Mouse (Mus musculus) forebrain, postnatal 0 days (tissue): Measurements from ENCODE around the gene Cdiptos. TPM values are rescaled to one million over a fixed set of nuclear protein-coding genes. Genes with fewer than 3 reads are reported as not detected.

ENCODE experiments used
- ATAC-seq: fragments of 200-750 bp; cut with Nextera tagmentation; 2 replicates; pipeline ENCODE4 v1.8.0; 2017; ENCODE audit warnings: mild to moderate bottlenecking, moderate library complexity
- DNase-seq: peaks from one replicate; pipeline ENCODE4 v3.0.0-alpha.2; 2015
- H3K27ac ChIP-seq: fragments of 300-500 bp; sonication (generic); 2 replicates; pipeline ENCODE4 v1.5.1; 2014; ENCODE audit warnings: low read depth, mild to moderate bottlenecking, antibody characterized with exemption, low read length, moderate library complexity, mixed read lengths
- H3K27me3 ChIP-seq: fragments of 300-500 bp; sonication (generic); 2 replicates; pipeline ENCODE4 v1.6.1; 2014; ENCODE audit warnings: mild to moderate bottlenecking, low read length, mixed read lengths; ENCODE audit not compliant: insufficient read depth
- H3K36me3 ChIP-seq: fragments of 300-500 bp; sonication (generic); 2 replicates; pipeline ENCODE4 v1.6.1; 2014; ENCODE audit warnings: mild to moderate bottlenecking, moderate library complexity; ENCODE audit not compliant: insufficient read depth
- H3K4me1 ChIP-seq: fragments of 300-500 bp; sonication (generic); 2 replicates; pipeline ENCODE4 v1.6.1; 2014; ENCODE audit warnings: antibody characterized with exemption; ENCODE audit not compliant: insufficient read depth
- H3K4me2 ChIP-seq: fragments of 300-500 bp; sonication (generic); 2 replicates; pipeline ENCODE4 v1.6.1; 2014; ENCODE audit warnings: low read depth, mild to moderate bottlenecking, moderate library complexity
- H3K4me3 ChIP-seq: fragments of 300-500 bp; sonication (generic); 2 replicates; pipeline ENCODE4 v1.5.1; 2014; ENCODE audit warnings: low read depth, low read length, mixed read lengths
- H3K9ac ChIP-seq: fragments of 300-500 bp; sonication (generic); 2 replicates; pipeline ENCODE4 v1.6.1; 2014; ENCODE audit warnings: mild to moderate bottlenecking
- H3K9me3 ChIP-seq: fragments of 300-500 bp; sonication (generic); 2 replicates; pipeline ENCODE4 v1.6.1; 2016; ENCODE audit warnings: low read length
- CTCF ChIP-seq: sonication (generic); IDR thresholded peaks from 2 replicates; pipeline ENCODE4 v1.5.1; 2016; ENCODE audit warnings: antibody characterized with exemption, control low read depth, low read depth
- WGBS: fragments of 180-500 bp; shearing (Covaris S2); extraction: QIAGEN DNeasy Blood & Tissue Kit; methylation state at CpG from one replicate; pipeline ENCODE4 v1.1.7; 2014; 5-methylcytosine and 5-hydroxymethylcytosine counted together
- polyA plus RNA-seq: library from polyadenylated mRNA; unstranded; fragments of >200 nt; fragmentation: Nextera tagmentation; extraction: Ambion mirVana; gene quantifications from 2 replicates; pipeline ENCODE4 v1.2.1, GENCODE M21; 2015
- total RNA-seq: library from RNA; depleted of rRNA; stranded (reverse); fragments of >200 nt; gene quantifications from 2 replicates; pipeline ENCODE4 v1.2.3, GENCODE M21; 2014

Gene Cdiptos
- total and polyA plus RNA-seq, 2 experiments from 2014 or later = 0.53 TPM; not detected in 1

- TF ChIP-seq CTCF = no peak
- no peaks in the 10 kb centered on the region for H3K36me3 ChIP-seq
- no peak for DNase-seq
These were observed 20.6 kb upstream of the Cdiptos start for GRCm38 (mm10) chr7:126996449-126996848.

GRCm38 (mm10) chr7:126988816-126989215 lies 12.9 kb upstream of the Cdiptos start:
- WGBS = 75% methylated on average over 8 of the region's 8 CpGs
- DNase-seq = no peak
- TF ChIP-seq CTCF = no peak

More at GRCm38 (mm10) chr7:126996449-126996848, 20.6 kb upstream of the Cdiptos start:
- H3K4me3 ChIP-seq = no peak overlapping the region
- H3K9me3 ChIP-seq = no peaks in the 10 kb centered on the region
- no peak overlapping the region for H3K27ac ChIP-seq
- H3K9ac ChIP-seq = no peak overlapping the region
- no peak for ATAC-seq
- no peaks in the 10 kb centered on the region for H3K4me1 ChIP-seq
- H3K27me3 ChIP-seq = no peaks in the 10 kb centered on the region
- H3K4me2 ChIP-seq = no peak overlapping the region
- 80% methylated on average over 4 of the region's 4 CpGs for WGBS

GRCm38 (mm10) chr7:126986319-126986718 lies 10.4 kb upstream of the Cdiptos start:
- TF ChIP-seq CTCF = peak; percentile 62
- ATAC-seq = peak; percentile 64
- 43% methylated on average over 9 of the region's 9 CpGs for WGBS

More at GRCm38 (mm10) chr7:126988816-126989215, 12.9 kb upstream of the Cdiptos start:
- no peak for ATAC-seq
- Histone ChIP-seq H3K4me3 (no peak overlapping the region), H3K27ac (no peak overlapping the region), H3K9me3 (no peaks in the 10 kb centered on the region), H3K36me3 (no peaks in the 10 kb centered on the region), H3K27me3 (no peaks in the 10 kb centered on the region), H3K4me2 (no peak overlapping the region), H3K9ac (no peak overlapping the region), H3K4me1 (0 out of 2 replicates have a peak, but pooled peaks cover 4% of the 10 kb centered on the region)

GRCm38 (mm10) chr7:126984667-126985444 lies 9.0 kb upstream of the Cdiptos start:
- ATAC-seq = no peak
- 58% methylated on average over 10 of the region's 10 CpGs for WGBS

More at GRCm38 (mm10) chr7:126986319-126986718, 10.4 kb upstream of the Cdiptos start:
- Histone ChIP-seq H3K4me1 (0 out of 2 replicates have a peak, but pooled peaks cover 4% of the 10 kb centered on the region), H3K27me3 (no peaks in the 10 kb centered on the region), H3K36me3 (peaks cover 8% of the 10 kb centered on the region), H3K9ac (no peak overlapping the region), H3K4me2 (no peak overlapping the region), H3K27ac (no peak overlapping the region), H3K4me3 (no peak overlapping the region), H3K9me3 (no peaks in the 10 kb centered on the region)
- peak; percentile 56 for DNase-seq

GRCm38 (mm10) chr7:126983113-126983512 lies 7.2 kb upstream of the Cdiptos start:
- WGBS = 76% methylated on average over 7 of the region's 7 CpGs
- peaks cover 34% of the 10 kb centered on the region for H3K36me3 ChIP-seq
- H3K27me3 ChIP-seq = no peaks in the 10 kb centered on the region
- no peak for ATAC-seq
- no peak for DNase-seq
- no peak overlapping the region for H3K9ac ChIP-seq
- 0 out of 2 replicates have a peak, but pooled peaks cover 4% of the 10 kb centered on the region for H3K4me1 ChIP-seq
- H3K4me2 ChIP-seq = no peak overlapping the region
- no peaks in the 10 kb centered on the region for H3K9me3 ChIP-seq
- no peak for TF ChIP-seq CTCF
- no peak overlapping the region for H3K27ac ChIP-seq
- no peak overlapping the region for H3K4me3 ChIP-seq

More at GRCm38 (mm10) chr7:126984667-126985444, 9.0 kb upstream of the Cdiptos start:
- no peak overlapping the region for H3K9ac ChIP-seq
- no peak overlapping the region for H3K4me3 ChIP-seq
- no peaks in the 10 kb centered on the region for H3K27me3 ChIP-seq
- TF ChIP-seq CTCF = no peak
- no peaks in the 10 kb centered on the region for H3K9me3 ChIP-seq
- no peak overlapping the region for H3K4me2 ChIP-seq
- H3K27ac ChIP-seq = no peak overlapping the region
- 0 out of 2 replicates have a peak, but pooled peaks cover 4% of the 10 kb centered on the region for H3K4me1 ChIP-seq
- H3K36me3 ChIP-seq = peaks cover 17% of the 10 kb centered on the region
- no peak for DNase-seq

- ATAC-seq = no peak
- TF ChIP-seq CTCF = no peak
- WGBS = 96% methylated on average over 4 of the region's 4 CpGs
These were observed 6.2 kb upstream of the Cdiptos start for GRCm38 (mm10) chr7:126982054-126982453.

GRCm38 (mm10) chr7:126981601-126982000 lies 5.7 kb upstream of the Cdiptos start:
- no peak overlapping the region for H3K9ac ChIP-seq
- WGBS = 93% methylated on average over 2 of the region's 2 CpGs
- no peak overlapping the region for H3K27ac ChIP-seq
- 0 out of 2 replicates have a peak, but pooled peaks cover 7% of the 10 kb centered on the region for H3K4me1 ChIP-seq
- no peaks in the 10 kb centered on the region for H3K27me3 ChIP-seq
- no peaks in the 10 kb centered on the region for H3K9me3 ChIP-seq
- DNase-seq = no peak
- ATAC-seq = no peak
- TF ChIP-seq CTCF = no peak
- H3K4me3 ChIP-seq = no peak overlapping the region
- H3K4me2 ChIP-seq = no peak overlapping the region
- H3K36me3 ChIP-seq = peaks cover 36% of the 10 kb centered on the region

More at GRCm38 (mm10) chr7:126982054-126982453, 6.2 kb upstream of the Cdiptos start:
- Histone ChIP-seq H3K27me3 (no peaks in the 10 kb centered on the region), H3K4me3 (no peak overlapping the region), H3K9ac (no peak overlapping the region), H3K4me1 (0 out of 2 replicates have a peak, but pooled peaks cover 7% of the 10 kb centered on the region), H3K36me3 (peaks cover 36% of the 10 kb centered on the region), H3K27ac (no peak overlapping the region), H3K4me2 (no peak overlapping the region), H3K9me3 (no peaks in the 10 kb centered on the region)
- DNase-seq = no peak
